Comparison of ENCODE assay signal across 36 mouse cellular contexts in the genomic region with DNA sequence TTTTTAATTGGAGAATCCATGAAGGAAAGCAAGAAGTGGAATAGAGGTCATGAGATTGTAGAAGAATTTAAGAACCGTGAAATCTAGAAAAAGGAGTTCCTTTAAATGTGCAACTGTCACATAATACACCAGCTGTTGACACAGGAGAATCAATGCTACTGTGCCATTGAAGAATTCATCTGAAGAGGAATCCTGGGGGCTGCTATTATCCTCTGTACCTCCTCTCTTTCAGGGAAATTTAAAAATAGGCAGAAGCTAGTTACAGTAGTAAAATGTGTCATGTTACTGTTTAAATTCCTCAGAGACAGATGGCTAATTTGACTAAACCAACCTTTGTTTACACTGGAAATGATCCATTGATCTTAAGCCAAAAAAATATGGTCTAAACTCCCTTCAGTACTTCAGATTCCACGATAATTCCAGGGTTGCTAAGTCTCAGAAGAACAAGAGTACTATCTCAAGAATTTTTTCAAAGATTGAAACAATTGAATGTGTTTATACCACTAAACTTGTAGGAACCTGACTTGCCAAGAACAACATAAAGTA.
A peak's percentile ranks its signal among the peaks of the same experiment; 100 is the strongest.
DNase-seq lines count a peak whose midpoint lies in the region; ATAC-seq lines count a peak whose summit lies in the region.
"Had no signal": no experiment of that assay in that cellular context is flagged by ENCODE, and none has a peak within 500 bp of the region (broad histone marks: within the 10 kb centered on the region; RNA-seq: fewer than 3 reads in every experiment).

No protein-coding gene starts in this region.

- H3K4me1 ChIP-seq in embryonic facial prominence, embryonic 14.5 days (ENCODE audit: control insufficient read depth, insufficient read depth, low read length), result no peaks in the 10 kb centered on the region
- no peaks in the 10 kb centered on the region for H3K4me1 ChIP-seq in embryonic facial prominence, embryonic 10.5 days
- H3K4me1 ChIP-seq in kidney, embryonic 15.5 days, result no peaks in the 10 kb centered on the region
- H3K4me1 ChIP-seq: embryonic facial prominence, embryonic 13.5 days; heart, embryonic 12.5 days; hindbrain, embryonic 13.5 days; limb, embryonic 12.5 days; liver, embryonic 12.5 days; midbrain, embryonic 13.5 days; neural tube, embryonic 15.5 days had no signal

- peak; percentile 53; the same call in 1 of the 2 replicates for ATAC-seq in embryonic facial prominence, embryonic 14.5 days (ENCODE audit: low read depth)
- ATAC-seq in kidney, embryonic 15.5 days (replicated peaks; ENCODE audit: low FRiP score), result 0 out of 2 replicates have a peak, but pooled peaks have one; percentile 33
- ATAC-seq: intestine, embryonic 16.5 days; liver, embryonic 12.5 days; liver, postnatal 0 days; lung, postnatal 0 days; midbrain, embryonic 13.5 days had no signal

- DNase-seq in embryonic facial prominence, embryonic 14.5 days (ENCODE audit: low spot score), result peak; percentile 42
- no peak for DNase-seq in embryonic facial prominence, embryonic 10.5 days (ENCODE audit: low spot score)
- DNase-seq in kidney, postnatal 4 days, result no peak
- DNase-seq in 3T3-L1 (ENCODE audit: low read depth, low spot score), result peak; percentile 15
- peak; percentile 30 for DNase-seq in brain, embryonic 18.5 days (ENCODE audit: low read depth, low spot score)
- DNase-seq in retina, embryonic 14.5 days (ENCODE audit: low spot score), result no peak
- DNase-seq in right cerebral cortex, postnatal 14 days, result no peak
- DNase-seq: adrenal gland, postnatal 25 days; cerebellum, adult 11 months; cerebellum, adult 9-11 months; embryo, embryonic 11 days; gastrocnemius, adult 2 months; gastrocnemius, postnatal 36 days; heart, adult 2 months; heart, postnatal 4 days; kidney, adult 8-10 months; kidney, postnatal 14 days; layer of hippocampus, postnatal 36 days; liver, postnatal 0 days; spleen, adult 18-20 months; thymus, adult 2 months; thymus, postnatal 36 days had no signal

- WGBS in embryonic facial prominence, embryonic 14.5 days, result 33% methylated on average over 2 of the region's 2 CpGs
- WGBS in embryonic facial prominence, embryonic 10.5 days, result 68% methylated on average over 2 of the region's 2 CpGs
- WGBS in kidney, embryonic 15.5 days, result 25% methylated on average over 2 of the region's 2 CpGs

- H3K27ac ChIP-seq in embryonic facial prominence, embryonic 14.5 days (replicated peaks; ENCODE audit: low read depth, low read length), result no peak overlapping the region
- H3K27ac ChIP-seq in embryonic facial prominence, embryonic 10.5 days (replicated peaks), result no peak overlapping the region
- no peak overlapping the region for H3K27ac ChIP-seq in kidney, embryonic 15.5 days
- H3K27ac ChIP-seq: embryonic facial prominence, embryonic 13.5 days; gastrocnemius, adult 2 months; heart, adult 2 months; hindbrain, embryonic 13.5 days; layer of hippocampus, adult 2 months; limb, embryonic 12.5 days; liver, embryonic 12.5 days; macrophage; midbrain, embryonic 13.5 days; neural tube, embryonic 15.5 days; stomach, postnatal 0 days had no signal

- no peak overlapping the region for H3K4me3 ChIP-seq in embryonic facial prominence, embryonic 14.5 days (ENCODE audit: low read depth, low read length)
- H3K4me3 ChIP-seq in embryonic facial prominence, embryonic 10.5 days, result no peak overlapping the region
- H3K4me3 ChIP-seq in kidney, embryonic 15.5 days (replicated peaks), result no peak overlapping the region
- H3K4me3 ChIP-seq: embryonic facial prominence, embryonic 13.5 days; erythroblast, embryonic 14.5 days; gastrocnemius, adult 2 months; heart, adult 2 months; heart, embryonic 12.5 days; hindbrain, embryonic 13.5 days; layer of hippocampus, adult 2 months; limb, embryonic 12.5 days; liver, embryonic 12.5 days; midbrain, embryonic 13.5 days; neural tube, embryonic 15.5 days had no signal

- no peaks in the 10 kb centered on the region for H3K9me3 ChIP-seq in embryonic facial prominence, embryonic 14.5 days (ENCODE audit: control insufficient read depth, low read length)
- no peaks in the 10 kb centered on the region for H3K9me3 ChIP-seq in embryonic facial prominence, embryonic 10.5 days
- no peaks in the 10 kb centered on the region for H3K9me3 ChIP-seq in kidney, embryonic 15.5 days (replicated peaks)
- H3K9me3 ChIP-seq: embryonic facial prominence, embryonic 13.5 days; heart, embryonic 12.5 days; hindbrain, embryonic 13.5 days; limb, embryonic 12.5 days; liver, embryonic 12.5 days; midbrain, embryonic 13.5 days; neural tube, embryonic 15.5 days had no signal

- no peak overlapping the region for H3K4me2 ChIP-seq in embryonic facial prominence, embryonic 14.5 days (ENCODE audit: low read depth, low read length)
- no peak overlapping the region for H3K4me2 ChIP-seq in kidney, embryonic 15.5 days
- H3K4me2 ChIP-seq: embryonic facial prominence, embryonic 13.5 days; heart, embryonic 12.5 days; hindbrain, embryonic 13.5 days; limb, embryonic 12.5 days; liver, embryonic 12.5 days; midbrain, embryonic 13.5 days; neural tube, embryonic 15.5 days had no signal

- H3K36me3 ChIP-seq in embryonic facial prominence, embryonic 14.5 days (ENCODE audit: control insufficient read depth, insufficient read depth, low read length), result no peaks in the 10 kb centered on the region
- H3K36me3 ChIP-seq in embryonic facial prominence, embryonic 10.5 days (replicated peaks), result no peaks in the 10 kb centered on the region
- H3K36me3 ChIP-seq in kidney, embryonic 15.5 days, result no peaks in the 10 kb centered on the region
- H3K36me3 ChIP-seq: embryonic facial prominence, embryonic 13.5 days; heart, embryonic 12.5 days; hindbrain, embryonic 13.5 days; limb, embryonic 12.5 days; liver, embryonic 12.5 days; midbrain, embryonic 13.5 days; neural tube, embryonic 15.5 days had no signal

- H3K9ac ChIP-seq in embryonic facial prominence, embryonic 14.5 days (ENCODE audit: low read depth, low read length), result no peak overlapping the region
- no peak overlapping the region for H3K9ac ChIP-seq in kidney, embryonic 15.5 days
- H3K9ac ChIP-seq: embryonic facial prominence, embryonic 13.5 days; heart, embryonic 12.5 days; hindbrain, embryonic 13.5 days; limb, embryonic 12.5 days; liver, embryonic 12.5 days; liver, postnatal 0 days; midbrain, embryonic 13.5 days; neural tube, embryonic 15.5 days had no signal

- H3K27me3 ChIP-seq in embryonic facial prominence, embryonic 14.5 days (replicated peaks; ENCODE audit: control insufficient read depth, insufficient read depth, low read length), result no peaks in the 10 kb centered on the region
- no peaks in the 10 kb centered on the region for H3K27me3 ChIP-seq in embryonic facial prominence, embryonic 10.5 days (replicated peaks; ENCODE audit: low read depth, poor library complexity, severe bottlenecking)
- no peaks in the 10 kb centered on the region for H3K27me3 ChIP-seq in kidney, embryonic 15.5 days
- H3K27me3 ChIP-seq: embryonic facial prominence, embryonic 13.5 days; heart, embryonic 12.5 days; hindbrain, embryonic 13.5 days; limb, embryonic 12.5 days; liver, embryonic 12.5 days; midbrain, embryonic 13.5 days; neural tube, embryonic 15.5 days had no signal

Comparison
In these comparisons a context has a peak if more than half of its experiments do, and no peak if none do; other contexts are left out.
1. DNase-seq: peak in embryonic facial prominence, embryonic 14.5 days (single experiment), 3T3-L1 (single experiment) and brain, embryonic 18.5 days (single experiment); none in embryonic facial prominence, embryonic 10.5 days (single experiment), kidney, postnatal 4 days (0 of 2), retina, embryonic 14.5 days (single experiment) and right cerebral cortex, postnatal 14 days (single experiment).